Mouse (Mus musculus) liver, embryonic 14.5 days (tissue): ENCODE results near the gene Dnajc16. TPM values are rescaled to one million over a fixed set of nuclear protein-coding genes. Genes with fewer than 3 reads are reported as not detected.

Source experiments
- ATAC-seq: fragments of 200-750 bp; cut with Nextera tagmentation; 2 replicates; pipeline ENCODE4 v1.8.0; 2017; ENCODE audit warnings: moderate number of reproducible peaks, mild to moderate bottlenecking, moderate library complexity; ENCODE audit not compliant: insufficient read depth
- DNase-seq, 3 experiments: peaks; one replicate each; pipeline ENCODE4 v3.0.0-alpha.2; 2012 to 2013; ENCODE audit warnings: low read depth in 3 of 3, low spot score in 3 of 3
- H3K27ac ChIP-seq: fragments of 300-500 bp; sonication (generic); 2 replicates; pipeline ENCODE4 v1.5.1; 2014; ENCODE audit warnings: moderate library complexity, mild to moderate bottlenecking, control low read depth, inconsistent platforms
- H3K27me3 ChIP-seq: fragments of 300-500 bp; sonication (generic); 2 replicates; pipeline ENCODE4 v1.6.1; 2014; ENCODE audit warnings: mild to moderate bottlenecking, low read length, moderate library complexity; ENCODE audit not compliant: control insufficient read depth, insufficient read depth
- H3K36me3 ChIP-seq: fragments of 300-500 bp; sonication (generic); replicated peaks from 2 replicates; pipeline ENCODE4 v1.6.1; 2014; ENCODE audit warnings: low read depth; ENCODE audit not compliant: control insufficient read depth, insufficient read depth
- H3K4me1 ChIP-seq, 2 experiments: fragments of 200-500 bp in 1 of 2; fragments of 300-500 bp in 1 of 2; sonication (generic) in 1 of 2; replicated peaks; 2 replicates each; pipeline ENCODE4 v1.6.1; 2012 to 2014; ENCODE audit warnings: antibody characterized with exemption in 1 of 2, inconsistent platforms in 1 of 2, low read length in 1 of 2; ENCODE audit not compliant: control insufficient read depth in 2 of 2, insufficient read depth in 2 of 2
- H3K4me2 ChIP-seq: fragments of 300-500 bp; sonication (generic); 2 replicates; pipeline ENCODE4 v1.6.1; 2014; ENCODE audit warnings: low read depth, mild to moderate bottlenecking, control low read depth, moderate library complexity
- H3K4me3 ChIP-seq, 2 experiments: fragments of 200-500 bp in 1 of 2; fragments of 300-500 bp in 1 of 2; sonication (generic) in 1 of 2; 2 replicates each; pipeline ENCODE4 v1.5.1; 2012 to 2014; ENCODE audit warnings: low read depth in 2 of 2, low read length in 2 of 2, mild to moderate bottlenecking in 2 of 2, control low read depth in 1 of 2, inconsistent platforms in 1 of 2, moderate library complexity in 1 of 2; ENCODE audit not compliant: insufficient read depth in 1 of 2
- H3K9ac ChIP-seq: fragments of 300-500 bp; sonication (generic); replicated peaks from 2 replicates; pipeline ENCODE4 v1.6.1; 2014; ENCODE audit warnings: mild to moderate bottlenecking, control low read depth, moderate library complexity
- H3K9me3 ChIP-seq: fragments of 300-500 bp; sonication (generic); 2 replicates; pipeline ENCODE4 v1.6.1; 2016; ENCODE audit warnings: low read length, mixed read lengths; ENCODE audit not compliant: control insufficient read depth
- CTCF ChIP-seq: IDR thresholded peaks from 2 replicates; pipeline ENCODE4 v1.5.1; 2016; ENCODE audit warnings: antibody characterized with exemption, low read depth, control low read depth
- EP300 ChIP-seq: IDR thresholded peaks from 2 replicates; pipeline ENCODE4 v1.6.1; 2016; ENCODE audit warnings: antibody characterized with exemption, low read depth
- WGBS: fragments of 180-500 bp; shearing (Covaris S2); extraction: QIAGEN DNeasy Blood & Tissue Kit; methylation state at CpG from one replicate; pipeline ENCODE4 v1.1.7; 2014; ENCODE audit not compliant: insufficient replicate concordance; 5-methylcytosine and 5-hydroxymethylcytosine counted together
- polyA plus RNA-seq, 2 experiments: library from polyadenylated mRNA; depleted of rRNA in 1 of 2; stranded (reverse) in 1 of 2; unstranded in 1 of 2; fragments of >200 nt; fragmentation: Nextera tagmentation in 1 of 2; extraction: Ambion mirVana in 1 of 2; gene quantifications; 2 replicates each; pipeline versions ENCODE4 v1.2.1 to v1.2.3; 2012 to 2014

Gene Dnajc16
- polyA plus RNA-seq, 2 experiments, result 1.7 to 2.8 TPM

GRCm38 (mm10) chr4:141793282-141794151 is 2.8 kb upstream of the Dnajc16 start, which contains the start of gene Casp9:
Gene Casp9 (plus strand): TSS chr4:141793612.
- ATAC-seq (peak; percentile 80), DNase-seq (peak; percentile 94 to 96 (median 95))
- Histone ChIP-seq H3K9me3 (no peaks in the 10 kb centered on the region), H3K4me2 (peak within 1 kb of the TSS; percentile 75), H3K4me1 (peaks cover 32 to 35% of the 10 kb centered on the region in 2 experiments), H3K27ac (peak within 1 kb of the TSS; percentile 90), H3K4me3 (peak within 1 kb of the TSS; percentile 72 to 87), H3K36me3 (peaks cover 15% of the 10 kb centered on the region), H3K9ac (peak within 1 kb of the TSS; percentile 71), H3K27me3 (no peaks in the 10 kb centered on the region)
- no peak for TF ChIP-seq EP300
- peak; percentile 23 for TF ChIP-seq CTCF
- under 1% methylated on average over 67 of the region's 80 CpGs for WGBS

GRCm38 (mm10) chr4:141792554-141793281 is 2.0 kb upstream of the Dnajc16 start:
- H3K36me3 ChIP-seq, result peaks cover 12% of the 10 kb centered on the region
- no peak for TF ChIP-seq CTCF
- TF ChIP-seq EP300, result peak; percentile 35; the same call in 1 of the 2 replicates
- 5% methylated on average over 10 of the region's 10 CpGs for WGBS
- H3K4me3 ChIP-seq, result peak overlapping the region; percentile 72 to 87
- peak overlapping the region; percentile 75 for H3K4me2 ChIP-seq
- no peaks in the 10 kb centered on the region for H3K9me3 ChIP-seq
- H3K27me3 ChIP-seq, result no peaks in the 10 kb centered on the region
- peak overlapping the region; percentile 49 for H3K9ac ChIP-seq
- DNase-seq, result no peak
- peaks cover 32 to 35% of the 10 kb centered on the region in 2 experiments for H3K4me1 ChIP-seq
- H3K27ac ChIP-seq, result peak overlapping the region; percentile 90
- ATAC-seq, result peak; percentile 14; the same call in 1 of the 2 replicates

- Histone ChIP-seq H3K9ac (no peak overlapping the region), H3K4me1 (peaks cover 32 to 35% of the 10 kb centered on the region in 2 experiments), H3K27me3 (no peaks in the 10 kb centered on the region), H3K4me3 (no peak overlapping the region), H3K36me3 (peaks cover 5% of the 10 kb centered on the region), H3K27ac (peak overlapping the region; percentile 90), H3K9me3 (no peaks in the 10 kb centered on the region), H3K4me2 (no peak overlapping the region)
- ATAC-seq, result no peak
- TF ChIP-seq EP300 (no peak), CTCF (no peak)
- DNase-seq, result no peak
- WGBS, result 83% methylated on average over 8 of the region's 8 CpGs
These were observed 1.2 kb upstream of the Dnajc16 start for GRCm38 (mm10) chr4:141791951-141792350.

- peak overlapping the region; percentile 87 for H3K27ac ChIP-seq
- H3K36me3 ChIP-seq, result peaks cover under 1% of the 10 kb centered on the region
- H3K9ac ChIP-seq, result no peak overlapping the region
- no peak overlapping the region; a peak in 1 of 4 replicates for H3K4me3 ChIP-seq
- 80% methylated on average over 7 of the region's 7 CpGs for WGBS
- peak overlapping the region; percentile 94 for H3K4me2 ChIP-seq
- TF ChIP-seq CTCF (no peak), EP300 (no peak)
- H3K9me3 ChIP-seq, result no peaks in the 10 kb centered on the region
- no peak for ATAC-seq
- no peaks in the 10 kb centered on the region for H3K27me3 ChIP-seq
- DNase-seq, result no peak
- peaks cover 32 to 35% of the 10 kb centered on the region in 2 experiments for H3K4me1 ChIP-seq
These were observed 755 bp upstream of the Dnajc16 start for GRCm38 (mm10) chr4:141791486-141791885.
